Mouse (Mus musculus) heart, adult 2 months (tissue): Measurements from ENCODE around the gene Slc35e2. TPM values are rescaled to one million over a fixed set of nuclear protein-coding genes. Genes with fewer than 3 reads are reported as not detected.

Source experiments
- DNase-seq, 2 experiments: peaks; one replicate each; pipeline ENCODE4 v3.0.0; 2021
- H3K27ac ChIP-seq: fragments of 200-600 bp; 2 replicates; pipeline ENCODE4 v1.8.1; 2022
- H3K27me3 ChIP-seq: fragments of 200-500 bp; 2 replicates; pipeline ENCODE4 v1.6.1; 2012; ENCODE audit warnings: mild to moderate bottlenecking, low read length, inconsistent platforms, mixed read lengths; ENCODE audit not compliant: control insufficient read depth, insufficient read depth
- H3K36me3 ChIP-seq: fragments of 200-500 bp; 2 replicates; pipeline ENCODE4 v1.6.1; 2012; ENCODE audit warnings: low read length, inconsistent platforms; ENCODE audit not compliant: control insufficient read depth, insufficient read depth
- H3K4me1 ChIP-seq: fragments of 200-500 bp; 2 replicates; pipeline ENCODE4 v1.6.1; 2011; ENCODE audit warnings: low read length; ENCODE audit not compliant: control insufficient read depth, insufficient read depth
- H3K4me3 ChIP-seq: fragments of 200-600 bp; 2 replicates; pipeline ENCODE4 v1.8.1; 2022
- H3K79me2 ChIP-seq: fragments of 200-500 bp; replicated peaks from 2 replicates; pipeline ENCODE4 v1.6.1; 2012; ENCODE audit warnings: mild to moderate bottlenecking, inconsistent platforms, low read length, moderate library complexity, mixed read lengths; ENCODE audit not compliant: control insufficient read depth, insufficient read depth
- H3K9ac ChIP-seq: fragments of 200-500 bp; 2 replicates; pipeline ENCODE4 v1.6.1; 2012; ENCODE audit warnings: low read depth, mild to moderate bottlenecking, control low read depth, inconsistent platforms, low read length, mixed read lengths
- CTCF ChIP-seq: fragments of 200-600 bp; IDR thresholded peaks from 2 replicates; pipeline ENCODE4 v1.8.1; 2022; ENCODE audit warnings: antibody characterized with exemption, mild to moderate bottlenecking, moderate library complexity
- EP300 ChIP-seq: fragments of 200-500 bp; IDR thresholded peaks from 2 replicates; pipeline ENCODE4 v1.6.1; 2011; ENCODE audit warnings: low read depth, low read length, control low read depth; ENCODE audit not compliant: insufficient read depth
- POLR2A ChIP-seq: fragments of 200-500 bp; IDR thresholded peaks from 2 replicates; pipeline ENCODE4 v1.6.1; 2011; ENCODE audit warnings: mild to moderate bottlenecking, low read depth, low read length, control low read depth; ENCODE audit not compliant: insufficient read depth
- WGBS: fragments of 180-500 bp; shearing (Covaris S2); methylation state at CpG from one replicate; pipeline ENCODE4 v1.1.7; 2018; 5-methylcytosine and 5-hydroxymethylcytosine counted together
- intact Hi-C: fragments of 180-260 bp; cut with DNase I; formaldehyde crosslinking; loops from one replicate; pipeline ENCODE4 v1.15.1; 2025
- long read RNA-seq: library from polyadenylated mRNA; stranded (forward); transcript quantifications from one replicate; pipeline ENCODE4 v2.0.0, GENCODE M21; 2021
- polyA plus RNA-seq: library from polyadenylated mRNA; depleted of rRNA; stranded (reverse); fragments of >200 nt; gene quantifications from 2 replicates; pipeline ENCODE4 v1.2.3, GENCODE M21; 2012; rRNA removed
- total RNA-seq, 2 experiments: library from RNA; stranded (reverse); gene quantifications; 2 replicates each; pipeline ENCODE4 v1.2.3; 2021

Gene Slc35e2
- 1 to 10 TPM; 6.3 to 8.2 TPM for total RNA-seq
- polyA plus RNA-seq = 4.1 and 7.2 TPM in 2 replicates
- long read RNA-seq, full-length matches to known transcripts = 1 of 4 reads
- long read RNA-seq, partial matches to known transcripts = 0 of 4 reads
- long read RNA-seq, other reads (novel, unspliced or antisense) = 3 of 4 reads

GRCm38 (mm10) chr4:155601091-155601996, at the start of gene Slc35e2:
TSS of gene Slc35e2 (plus strand) at chr4:155601416.
- peaks cover 3% of the 10 kb centered on the region; the same call in 1 of the 2 replicates for H3K36me3 ChIP-seq
- H3K27me3 ChIP-seq = no peaks in the 10 kb centered on the region
- under 1% methylated on average over 63 of the region's 65 CpGs for WGBS
- DNase-seq = peak; percentile 95
- intact Hi-C loops = loop anchor here (2.0 kb wide), 2 partner anchors 23 to 39 kb away; partner anchors contain the start of genes Cdk11b and Nadk
- H3K4me1 ChIP-seq = no peaks in the 10 kb centered on the region
- H3K9ac ChIP-seq = peak within 1 kb of the TSS; percentile 94
- TF ChIP-seq EP300 (peak; percentile 68; the same call in 1 of the 2 replicates), POLR2A (peak; percentile 90), CTCF (peak; percentile 45)
- H3K79me2 ChIP-seq = no peaks in the 10 kb centered on the region
- peak within 1 kb of the TSS; percentile 100 for H3K27ac ChIP-seq
- peak within 1 kb of the TSS; percentile 99 for H3K4me3 ChIP-seq

GRCm38 (mm10) chr4:155552917-155553532, 48.2 kb upstream of the Slc35e2 start:
- Histone ChIP-seq H3K4me1 (no peaks in the 10 kb centered on the region; the same call in none of the 2 replicates), H3K79me2 (peaks cover 2% of the 10 kb centered on the region), H3K27ac (no peak overlapping the region), H3K9ac (no peak overlapping the region), H3K4me3 (no peak overlapping the region), H3K27me3 (no peaks in the 10 kb centered on the region), H3K36me3 (peaks cover 13% of the 10 kb centered on the region)
- intact Hi-C loops = no loop called here
- 85% methylated on average over 6 of the region's 6 CpGs for WGBS
- no peak for DNase-seq
- TF ChIP-seq CTCF = no peak
- TF ChIP-seq EP300 = no peak
- no peak for TF ChIP-seq POLR2A

GRCm38 (mm10) chr4:155554880-155555279, 46.3 kb upstream of the Slc35e2 start:
- H3K9ac ChIP-seq = no peak overlapping the region
- H3K27ac ChIP-seq = no peak overlapping the region
- no peaks in the 10 kb centered on the region for H3K27me3 ChIP-seq
- H3K4me1 ChIP-seq = no peaks in the 10 kb centered on the region; the same call in 1 of the 2 replicates
- no peak for DNase-seq
- H3K4me3 ChIP-seq = no peak overlapping the region
- peaks cover 13% of the 10 kb centered on the region for H3K36me3 ChIP-seq
- H3K79me2 ChIP-seq = peaks cover 2% of the 10 kb centered on the region
- 47% methylated on average over 4 of the region's 4 CpGs for WGBS
- TF ChIP-seq EP300 = no peak
- intact Hi-C loops = no loop called here

- intact Hi-C loops = no loop called here
- 45% methylated on average over 1 of the region's 1 CpGs for WGBS
These were observed 45.8 kb upstream of the Slc35e2 start for GRCm38 (mm10) chr4:155555464-155555863.

GRCm38 (mm10) chr4:155559454-155559853, 41.8 kb upstream of the Slc35e2 start:
- H3K36me3 ChIP-seq = peaks cover 14% of the 10 kb centered on the region
- H3K79me2 ChIP-seq = no peaks in the 10 kb centered on the region
- peaks cover 15% of the 10 kb centered on the region for H3K4me1 ChIP-seq
- WGBS = 34% methylated on average over 6 of the region's 6 CpGs
- intact Hi-C loops = no loop called here
- peak in 1 of 2 experiments; percentile 33 for DNase-seq
- no peak overlapping the region for H3K4me3 ChIP-seq
- peak overlapping the region; percentile 58 for H3K27ac ChIP-seq
- H3K9ac ChIP-seq = no peak overlapping the region
- TF ChIP-seq EP300 (0 out of 2 replicates have a peak, but pooled peaks have one; percentile 28), CTCF (no peak), POLR2A (0 out of 2 replicates have a peak, but pooled peaks have one; percentile 34)
- H3K27me3 ChIP-seq = no peaks in the 10 kb centered on the region

More at GRCm38 (mm10) chr4:155555464-155555863, 45.8 kb upstream of the Slc35e2 start:
- Histone ChIP-seq H3K79me2 (peaks cover 2% of the 10 kb centered on the region), H3K4me3 (no peak overlapping the region), H3K9ac (no peak overlapping the region), H3K36me3 (peaks cover 14% of the 10 kb centered on the region), H3K27me3 (no peaks in the 10 kb centered on the region), H3K4me1 (peaks cover 3% of the 10 kb centered on the region), H3K27ac (no peak overlapping the region)
- TF ChIP-seq POLR2A = no peak
- no peak for TF ChIP-seq EP300
- no peak for TF ChIP-seq CTCF
- no peak for DNase-seq
